Mouse (Mus musculus) heart, embryonic 15.5 days (tissue): ENCODE measurements around the gene Gsta1. TPM values are rescaled to one million over a fixed set of nuclear protein-coding genes. Genes with fewer than 3 reads are reported as not detected.
"Not testable (repeated sequence)": the region's sequence is repeated elsewhere in the genome, so short reads cannot be mapped to it uniquely, and the experiment has no call there.

Source experiments
- ATAC-seq: fragments of 200-750 bp; cut with Nextera tagmentation; replicated peaks from 2 replicates; pipeline ENCODE4 v1.8.0; 2017; ENCODE audit warnings: low read depth, moderate TSS enrichment; ENCODE audit not compliant: insufficient number of reproducible peaks, insufficient read depth, low FRiP score
- H3K27ac ChIP-seq: fragments of 300-500 bp; sonication (generic); 2 replicates; pipeline ENCODE4 v1.5.1; 2015; ENCODE audit warnings: mild to moderate bottlenecking, inconsistent platforms
- H3K27me3 ChIP-seq: fragments of 300-500 bp; sonication (generic); 2 replicates; pipeline ENCODE4 v1.6.1; 2015; ENCODE audit warnings: inconsistent platforms
- H3K36me3 ChIP-seq: fragments of 300-500 bp; sonication (generic); 2 replicates; pipeline ENCODE4 v1.6.1; 2015; ENCODE audit warnings: mild to moderate bottlenecking, inconsistent platforms
- H3K4me1 ChIP-seq: fragments of 300-500 bp; sonication (generic); replicated peaks from 2 replicates; pipeline ENCODE4 v1.6.1; 2015; ENCODE audit warnings: inconsistent platforms
- H3K4me2 ChIP-seq: fragments of 300-500 bp; sonication (generic); 2 replicates; pipeline ENCODE4 v1.6.1; 2015; ENCODE audit warnings: inconsistent platforms, mild to moderate bottlenecking, moderate library complexity
- H3K4me3 ChIP-seq: fragments of 300-500 bp; sonication (generic); 2 replicates; pipeline ENCODE4 v1.5.1; 2015; ENCODE audit warnings: mild to moderate bottlenecking, inconsistent platforms
- H3K9ac ChIP-seq: fragments of 300-500 bp; sonication (generic); 2 replicates; pipeline ENCODE4 v1.6.1; 2015; ENCODE audit warnings: mild to moderate bottlenecking, inconsistent platforms
- H3K9me3 ChIP-seq: fragments of 300-500 bp; sonication (generic); replicated peaks from 2 replicates; pipeline ENCODE4 v1.6.1; 2016; ENCODE audit warnings: inconsistent platforms
- WGBS: fragments of 180-500 bp; shearing (Covaris S2); methylation state at CpG from one replicate; pipeline ENCODE4 v1.1.7; 2015; ENCODE audit warnings: mixed read lengths; 5-methylcytosine and 5-hydroxymethylcytosine counted together
- polyA plus RNA-seq: library from polyadenylated mRNA; unstranded; fragments of >200 nt; fragmentation: Nextera tagmentation; extraction: Ambion mirVana; gene quantifications from 2 replicates; pipeline ENCODE4 v1.2.1, GENCODE M21; 2015

Gsta1 gene
- polyA plus RNA-seq, 1 experiment from 2014 or later, result not detected

- no peak for ATAC-seq
- 79% methylated on average over 3 of the region's 3 CpGs for WGBS
- H3K9me3 ChIP-seq, result no peaks in the 10 kb centered on the region
- H3K4me1 ChIP-seq, result peaks cover 14% of the 10 kb centered on the region
- H3K4me3 ChIP-seq, result no peak overlapping the region
- no peaks in the 10 kb centered on the region for H3K36me3 ChIP-seq
- no peak overlapping the region for H3K4me2 ChIP-seq
- no peaks in the 10 kb centered on the region for H3K27me3 ChIP-seq
- no peak overlapping the region for H3K9ac ChIP-seq
- H3K27ac ChIP-seq, result no peak overlapping the region
Measured at GRCm38 (mm10) chr9:78210079-78210478, 20.4 kb upstream of the Gsta1 start.

DNA sequence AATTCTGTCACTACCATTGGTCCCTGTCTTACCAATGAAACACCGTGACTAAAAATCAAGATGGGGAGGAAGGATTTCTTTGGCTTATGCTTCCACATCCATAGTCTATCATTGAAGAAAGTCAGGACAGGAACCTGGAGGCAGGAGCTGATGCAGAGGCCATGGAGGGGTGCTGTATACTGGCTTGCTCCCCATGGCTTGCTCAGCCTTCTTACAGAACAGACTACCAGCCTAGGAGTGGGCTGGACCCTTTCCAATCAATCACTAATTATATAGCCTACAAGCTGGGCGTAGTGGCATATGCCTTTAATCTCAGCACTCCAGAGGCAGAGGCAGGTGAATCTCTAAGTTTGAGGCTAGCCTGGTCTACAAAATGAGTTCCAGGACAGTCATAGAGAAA is 19.6 kb upstream of the Gsta1 start:
- no peaks in the 10 kb centered on the region for H3K9me3 ChIP-seq
- no peak overlapping the region for H3K4me3 ChIP-seq
- ATAC-seq, result no peak
- WGBS, result 91% methylated on average over 2 of the region's 2 CpGs
- no peak overlapping the region for H3K4me2 ChIP-seq
- no peak overlapping the region for H3K27ac ChIP-seq
- no peak overlapping the region for H3K9ac ChIP-seq
- no peaks in the 10 kb centered on the region for H3K27me3 ChIP-seq
- H3K4me1 ChIP-seq, result peaks cover 14% of the 10 kb centered on the region
- no peaks in the 10 kb centered on the region for H3K36me3 ChIP-seq

- Histone ChIP-seq H3K9ac (no peak overlapping the region), H3K27ac (peak overlapping the region; percentile 36; the same call in 1 of the 2 replicates), H3K4me2 (no peak overlapping the region), H3K4me3 (no peak overlapping the region), H3K4me1 (peaks cover 14% of the 10 kb centered on the region), H3K9me3 (no peaks in the 10 kb centered on the region), H3K36me3 (no peaks in the 10 kb centered on the region), H3K27me3 (no peaks in the 10 kb centered on the region)
- no peak for ATAC-seq
- 88% methylated on average over 3 of the region's 3 CpGs for WGBS
Measured at GRCm38 (mm10) chr9:78211521-78211920, 18.9 kb upstream of the Gsta1 start.

DNA sequence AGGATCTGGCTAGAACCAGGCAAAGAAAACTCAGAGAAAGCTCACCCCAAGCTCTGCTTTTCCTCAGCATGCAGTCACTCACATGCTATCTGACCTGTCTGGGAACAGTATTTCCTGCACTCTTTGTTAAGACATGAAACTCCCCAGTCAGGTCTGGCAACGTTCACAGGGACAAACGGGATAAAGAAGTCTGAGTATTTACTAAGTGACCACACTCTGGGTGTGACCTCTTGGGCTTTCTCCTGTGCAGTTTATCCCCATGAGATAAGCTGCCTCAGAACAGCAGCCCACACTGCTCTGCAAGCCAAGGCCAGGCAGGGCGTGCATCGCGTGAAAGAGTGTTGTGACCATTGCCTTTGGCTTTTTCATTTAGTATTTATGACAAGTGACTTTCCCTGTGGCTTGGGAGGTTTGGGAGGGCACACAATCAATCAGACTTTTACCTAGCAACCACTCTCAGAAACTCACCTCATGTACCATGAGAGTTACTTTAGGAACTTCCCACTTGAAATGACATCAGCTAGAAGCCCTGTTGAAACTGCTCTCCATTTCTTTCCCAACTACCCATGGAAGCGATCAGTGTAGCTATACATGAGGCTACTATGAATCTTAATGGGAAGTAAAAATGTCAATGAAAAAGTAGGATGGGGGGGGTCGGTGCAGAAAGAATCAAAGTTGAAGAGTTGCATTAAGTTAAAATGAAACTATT is 18.0 kb upstream of the Gsta1 start:
- Histone ChIP-seq H3K27ac (peak overlapping the region; percentile 36), H3K27me3 (no peaks in the 10 kb centered on the region), H3K4me2 (peak overlapping the region; percentile 21; the same call in 1 of the 2 replicates), H3K9ac (no peak overlapping the region), H3K4me3 (no peak overlapping the region), H3K36me3 (no peaks in the 10 kb centered on the region), H3K4me1 (peaks cover 14% of the 10 kb centered on the region), H3K9me3 (no peaks in the 10 kb centered on the region)
- WGBS, result 24% methylated on average over 7 of the region's 7 CpGs
- peak; percentile 76 for ATAC-seq

GRCm38 (mm10) chr9:78217074-78217473 is 13.4 kb upstream of the Gsta1 start:
- Histone ChIP-seq H3K4me3 (no peak overlapping the region), H3K9me3 (no peaks in the 10 kb centered on the region), H3K27me3 (no peaks in the 10 kb centered on the region), H3K27ac (no peak overlapping the region), H3K4me1 (peaks cover 13% of the 10 kb centered on the region), H3K36me3 (no peaks in the 10 kb centered on the region), H3K9ac (no peak overlapping the region), H3K4me2 (no peak overlapping the region)
- WGBS, result 62% methylated on average over 4 of the region's 4 CpGs
- ATAC-seq, result no peak

- Histone ChIP-seq H3K4me1 (peaks cover 8% of the 10 kb centered on the region), H3K9me3 (no peaks in the 10 kb centered on the region), H3K27me3 (no peaks in the 10 kb centered on the region), H3K36me3 (no peaks in the 10 kb centered on the region), H3K9ac (no peak overlapping the region), H3K4me2 (no peak overlapping the region), H3K27ac (no peak overlapping the region), H3K4me3 (no peak overlapping the region)
- ATAC-seq, result no peak
- 53% methylated on average over 8 of the region's 8 CpGs for WGBS
Measured at GRCm38 (mm10) chr9:78222616-78223015, 7.8 kb upstream of the Gsta1 start.

DNA sequence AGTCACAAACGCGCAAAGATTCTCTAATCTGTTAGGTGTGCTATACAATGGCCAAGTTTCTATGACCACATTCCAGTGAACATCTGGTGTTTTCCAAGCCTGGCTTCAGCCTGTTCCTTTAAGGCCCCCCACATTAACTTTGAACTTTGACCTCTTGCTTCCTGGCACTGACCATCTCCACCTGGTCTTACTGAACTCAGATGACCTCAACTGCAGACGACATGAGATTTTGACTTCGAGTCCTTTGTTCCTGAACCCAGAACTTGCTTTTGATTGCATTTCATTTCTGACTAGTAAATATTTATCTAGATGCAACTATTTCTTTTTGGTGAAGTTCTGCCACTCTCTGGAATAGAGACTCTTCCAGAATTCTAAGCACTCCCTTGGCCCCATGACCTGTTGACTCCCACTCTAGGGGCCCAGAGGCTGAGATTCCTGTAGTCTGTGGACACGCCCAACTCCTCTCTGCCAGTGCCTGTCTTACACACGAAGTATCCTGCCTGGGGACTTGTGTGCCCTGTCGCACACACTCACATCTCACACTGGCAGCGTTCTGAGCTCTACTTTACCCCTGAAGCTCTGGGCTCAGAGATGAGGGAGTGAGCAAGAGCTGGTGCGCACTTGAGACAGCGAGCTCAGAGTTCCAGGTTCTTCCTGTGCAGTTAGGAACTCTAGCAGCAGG is 7.1 kb upstream of the Gsta1 start:
- ATAC-seq, result no peak
- Histone ChIP-seq H3K4me1 (peaks cover 8% of the 10 kb centered on the region), H3K36me3 (no peaks in the 10 kb centered on the region), H3K4me2 (no peak overlapping the region), H3K9ac (no peak overlapping the region), H3K9me3 (no peaks in the 10 kb centered on the region), H3K4me3 (no peak overlapping the region), H3K27ac (no peak overlapping the region), H3K27me3 (no peaks in the 10 kb centered on the region)
- WGBS, result 66% methylated on average over 10 of the region's 10 CpGs

GRCm38 (mm10) chr9:78224418-78224817 is 6.0 kb upstream of the Gsta1 start:
- Histone ChIP-seq H3K27me3 (no peaks in the 10 kb centered on the region), H3K4me1 (peaks cover 8% of the 10 kb centered on the region), H3K9ac (no peak overlapping the region), H3K4me3 (no peak overlapping the region), H3K4me2 (no peak overlapping the region), H3K9me3 (no peaks in the 10 kb centered on the region), H3K27ac (no peak overlapping the region), H3K36me3 (no peaks in the 10 kb centered on the region)
- no peak for ATAC-seq
- WGBS, result 88% methylated on average over 2 of the region's 2 CpGs

DNA sequence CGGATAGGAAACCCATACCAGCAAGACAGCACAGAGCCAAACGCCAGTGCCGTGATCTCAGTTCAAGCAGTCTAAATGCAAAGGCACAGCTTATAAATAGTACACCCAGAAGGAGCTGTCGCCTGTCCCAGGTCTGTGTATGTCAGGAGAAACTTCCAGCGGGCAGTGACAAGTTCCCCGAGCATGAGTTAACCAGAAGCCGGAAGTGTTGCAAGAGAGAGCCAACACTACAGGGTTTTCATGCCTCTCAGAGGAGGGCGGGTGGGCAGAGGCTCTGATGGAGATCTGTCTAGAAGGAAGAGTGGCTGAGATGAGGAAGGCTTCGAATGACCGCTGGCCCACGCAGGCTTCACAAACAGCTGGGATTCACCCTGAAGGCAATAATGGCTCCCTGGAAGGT is 5.2 kb upstream of the Gsta1 start:
- no peak overlapping the region for H3K9ac ChIP-seq
- no peaks in the 10 kb centered on the region for H3K36me3 ChIP-seq
- peaks cover 8% of the 10 kb centered on the region for H3K4me1 ChIP-seq
- H3K27me3 ChIP-seq, result no peaks in the 10 kb centered on the region
- H3K4me3 ChIP-seq, result no peak overlapping the region
- 43% methylated on average over 11 of the region's 11 CpGs for WGBS
- peak overlapping the region; percentile 45 for H3K27ac ChIP-seq
- no peak for ATAC-seq
- H3K4me2 ChIP-seq, result peak overlapping the region; percentile 33
- no peaks in the 10 kb centered on the region for H3K9me3 ChIP-seq

GRCm38 (mm10) chr9:78228122-78228521 is 2.3 kb upstream of the Gsta1 start:
- no peaks in the 10 kb centered on the region for H3K36me3 ChIP-seq
- H3K27me3 ChIP-seq, result no peaks in the 10 kb centered on the region
- 93% methylated on average over 2 of the region's 2 CpGs for WGBS
- peaks cover 8% of the 10 kb centered on the region for H3K4me1 ChIP-seq
- ATAC-seq, result no peak
- no peak overlapping the region for H3K4me2 ChIP-seq
- H3K4me3 ChIP-seq, result no peak overlapping the region
- H3K9me3 ChIP-seq, result no peaks in the 10 kb centered on the region
- H3K27ac ChIP-seq, result no peak overlapping the region
- H3K9ac ChIP-seq, result no peak overlapping the region

- not testable (repeated sequence) for H3K9ac ChIP-seq, ATAC-seq, H3K4me2 ChIP-seq, H3K9me3 ChIP-seq, H3K27ac ChIP-seq, H3K27me3 ChIP-seq, H3K36me3 ChIP-seq, H3K4me1 ChIP-seq, H3K4me3 ChIP-seq
- WGBS, result 51% methylated on average over 3 of the region's 3 CpGs
Measured at GRCm38 (mm10) chr9:78229658-78230057, 798 bp upstream of the Gsta1 start.
